18 mouse cellular contexts compared by ENCODE assay signal in the genomic region with DNA sequence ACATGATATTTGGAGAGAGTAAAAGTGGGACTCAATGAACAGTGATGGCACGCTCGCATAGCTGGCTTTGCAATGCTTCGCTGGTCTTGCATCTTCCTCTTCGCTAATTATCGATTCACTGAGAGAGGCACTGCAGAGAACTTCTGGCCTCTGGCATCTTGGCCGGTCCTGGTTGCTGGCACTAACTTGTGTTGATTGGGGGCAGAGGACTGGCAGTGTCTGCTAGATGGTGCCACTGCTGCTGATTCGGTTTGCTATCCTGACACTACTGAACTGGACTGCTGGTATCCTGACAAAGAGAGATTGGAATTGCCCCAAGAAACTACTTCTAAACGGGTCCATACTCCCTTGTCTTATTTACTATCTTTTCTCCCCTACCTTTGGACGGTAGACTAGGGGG.
"Had no signal": no experiment of that assay in that cellular context is flagged by ENCODE, and none has a peak within 500 bp of the region (broad histone marks: within the 10 kb centered on the region; RNA-seq: fewer than 3 reads in every experiment).

No protein-coding gene starts in this region.

- H3K36me3 ChIP-seq: midbrain, embryonic 10.5 days; midbrain, embryonic 12.5 days; neural tube, embryonic 13.5 days; neural tube, embryonic 15.5 days had no signal

- H3K27ac ChIP-seq: midbrain, embryonic 10.5 days; midbrain, embryonic 12.5 days; neural tube, embryonic 15.5 days had no signal

- H3K4me1 ChIP-seq: neural tube, embryonic 15.5 days had no signal

- DNase-seq: lung, embryonic 14.5 days; lung, postnatal 10 days; lung, postnatal 4 days; midbrain, embryonic 14.5 days; retina, postnatal 1 day; right cerebral cortex, adult 18-20 months; right cerebral cortex, postnatal 25 days; right cerebral cortex, postnatal 4 days; spleen, adult 18-20 months; thymus, adult 18-20 months; thymus, postnatal 14 days; thymus, postnatal 36 days had no signal

- H3K4me3 ChIP-seq: midbrain, embryonic 10.5 days; midbrain, embryonic 12.5 days; myocyte; neural tube, embryonic 13.5 days; neural tube, embryonic 15.5 days had no signal

- H3K27me3 ChIP-seq: midbrain, embryonic 12.5 days; neural tube, embryonic 13.5 days; neural tube, embryonic 15.5 days had no signal

- H3K9me3 ChIP-seq: midbrain, embryonic 10.5 days; midbrain, embryonic 12.5 days; neural tube, embryonic 13.5 days; neural tube, embryonic 15.5 days had no signal

- H3K4me2 ChIP-seq: lung, embryonic 14.5 days; midbrain, embryonic 12.5 days; neural tube, embryonic 13.5 days; neural tube, embryonic 15.5 days had no signal

- H3K9ac ChIP-seq: lung, embryonic 14.5 days; midbrain, embryonic 12.5 days; neural tube, embryonic 13.5 days; neural tube, embryonic 15.5 days had no signal

- ATAC-seq: midbrain, embryonic 16.5 days had no signal
